Mouse (Mus musculus): Measurements from ENCODE around the gene Ttc30a1.
"Not testable (repeated sequence)": the region's sequence is repeated elsewhere in the genome, so short reads cannot be mapped to it uniquely, and the experiment has no call there.

Gene Ttc30a1

GRCm38 (mm10) chr2:75982626-75983025 lies 859 bp upstream of the Ttc30a1 start:
- no peak for DNase-seq (ENCODE audit: low read depth)

DNA sequence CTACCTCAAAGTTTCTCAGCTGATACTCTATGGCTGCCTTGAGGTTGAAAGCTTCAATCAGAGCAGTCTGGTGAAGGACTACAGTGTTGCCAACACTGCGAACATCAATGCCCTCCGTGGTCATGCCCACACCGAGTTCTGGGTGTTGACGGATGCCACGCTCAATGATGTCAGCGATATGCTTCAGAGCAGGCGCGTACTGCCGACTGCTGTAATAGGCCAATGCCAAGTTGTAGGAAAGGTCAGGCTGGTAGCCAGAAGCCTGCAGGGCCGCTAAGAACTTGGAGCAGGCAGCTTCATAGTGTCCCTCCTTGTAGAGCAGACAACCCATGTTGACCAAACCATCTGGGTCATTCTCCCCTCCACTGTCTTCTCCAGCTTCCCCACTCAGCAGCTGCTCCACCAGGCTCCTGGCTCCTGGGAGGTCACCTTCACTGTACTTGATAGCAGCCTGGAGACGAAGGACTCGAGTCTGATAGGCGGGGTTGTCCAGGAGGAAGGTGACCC lies 781 bp downstream of the Ttc30a1 start:
- DNase-seq (ENCODE audit: low read depth): not testable (repeated sequence)

DNA sequence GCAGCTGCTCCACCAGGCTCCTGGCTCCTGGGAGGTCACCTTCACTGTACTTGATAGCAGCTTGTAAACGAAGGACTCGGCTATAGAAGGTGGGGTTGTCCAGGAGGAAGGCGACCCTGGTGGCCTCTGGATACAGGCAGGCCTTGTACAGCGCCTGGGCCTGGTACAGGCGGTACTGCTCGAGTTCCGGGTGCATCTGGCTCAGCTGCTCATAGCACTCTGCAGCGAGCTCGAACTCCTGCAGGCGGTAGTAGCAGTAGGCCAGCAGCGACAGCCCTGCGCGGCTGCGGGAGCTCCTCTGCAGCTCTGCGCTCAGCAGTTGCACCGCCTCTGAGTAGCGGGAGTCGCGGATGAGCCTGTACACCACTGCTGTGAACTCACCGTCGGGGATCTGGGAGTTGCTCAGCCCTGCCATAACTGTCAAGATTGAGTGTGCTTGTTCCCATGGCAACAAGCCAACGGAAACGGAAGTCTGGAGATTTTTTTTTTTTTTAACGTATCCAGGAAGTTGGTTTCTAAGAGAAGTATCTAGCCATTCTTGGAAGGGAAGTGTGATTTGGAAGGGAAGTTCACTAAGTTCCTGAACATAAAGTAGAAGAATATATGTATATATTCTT lies 3.9 kb downstream of the Ttc30a1 start, which contains the start of gene Ttc30a2:
TSS of gene Ttc30a2 (minus strand) at position 419 of the 617 bp plus-strand sequence.
- DNase-seq (ENCODE audit: low read depth): not testable (repeated sequence)

DNA sequence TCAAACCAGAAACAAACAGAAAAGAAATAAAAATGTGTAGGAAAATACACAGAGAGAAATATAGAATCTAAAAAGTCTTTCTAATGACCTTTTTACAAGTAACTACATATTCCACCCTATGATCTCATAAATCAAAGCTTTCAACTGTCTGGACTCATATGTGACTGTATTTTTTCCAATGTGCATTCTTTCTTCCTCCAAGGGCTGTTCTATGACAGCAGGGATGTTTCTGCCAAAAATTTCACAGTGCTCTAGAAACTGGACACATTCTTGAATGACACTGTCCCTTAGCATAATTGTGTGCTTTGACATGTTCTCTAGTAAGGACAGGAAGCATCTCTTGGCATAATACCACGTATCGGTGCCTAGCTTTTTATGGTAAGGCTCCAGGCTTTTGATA lies 5.7 kb downstream of the Ttc30a1 start:
- not testable (repeated sequence) for DNase-seq (ENCODE audit: low read depth)

- no peak for DNase-seq (ENCODE audit: low read depth)
Measured at GRCm38 (mm10) chr2:75974131-75974530, 7.6 kb downstream of the Ttc30a1 start.

GRCm38 (mm10) chr2:75964972-75965371 lies 16.8 kb downstream of the Ttc30a1 start:
- peak; percentile 77 for DNase-seq (ENCODE audit: low read depth)

GRCm38 (mm10) chr2:75964512-75964911 lies 17.3 kb downstream of the Ttc30a1 start:
- peak; percentile 35 for DNase-seq (ENCODE audit: low read depth)

- DNase-seq (ENCODE audit: low read depth): no peak
Measured at GRCm38 (mm10) chr2:75964051-75964450, 17.7 kb downstream of the Ttc30a1 start.

DNA sequence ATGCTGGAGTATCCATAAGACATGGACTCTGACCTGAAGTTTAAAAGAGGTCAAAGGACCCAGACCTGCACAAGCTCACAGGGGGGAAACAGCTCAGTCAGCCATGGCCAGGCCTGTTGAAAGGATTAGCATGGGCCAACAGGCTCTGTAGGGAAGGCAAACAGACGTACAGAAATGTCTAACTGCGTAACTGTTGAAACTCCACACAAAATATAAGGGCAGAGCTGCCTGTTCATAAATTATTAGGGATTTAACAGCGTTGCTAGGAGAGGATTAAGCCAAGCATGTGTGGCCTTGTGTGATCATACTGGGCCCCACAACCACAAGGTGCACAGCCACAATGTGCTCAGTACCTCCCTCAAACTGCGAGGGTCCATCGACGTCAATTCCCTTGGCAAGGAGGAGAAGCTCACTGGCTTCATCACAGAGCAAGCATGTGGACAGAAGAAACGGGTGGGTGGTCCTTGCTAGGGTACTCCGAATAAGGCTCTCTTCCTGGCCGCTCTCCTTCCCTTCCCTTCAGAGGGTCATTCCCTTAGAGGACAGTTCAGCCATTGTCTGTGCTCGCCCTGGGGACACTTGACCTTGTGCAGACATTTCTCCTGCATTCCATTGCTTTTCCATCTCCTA lies 18.4 kb downstream of the Ttc30a1 start:
- DNase-seq (ENCODE audit: low read depth): no peak

- DNase-seq (ENCODE audit: low read depth): no peak
Measured at GRCm38 (mm10) chr2:75960366-75961330, 21.1 kb downstream of the Ttc30a1 start.

- no peak for DNase-seq (ENCODE audit: low read depth)
Measured at GRCm38 (mm10) chr2:75959850-75960365, 21.9 kb downstream of the Ttc30a1 start.

- DNase-seq (ENCODE audit: low read depth): no peak
Measured at GRCm38 (mm10) chr2:75959183-75959849, 22.5 kb downstream of the Ttc30a1 start.

DNA sequence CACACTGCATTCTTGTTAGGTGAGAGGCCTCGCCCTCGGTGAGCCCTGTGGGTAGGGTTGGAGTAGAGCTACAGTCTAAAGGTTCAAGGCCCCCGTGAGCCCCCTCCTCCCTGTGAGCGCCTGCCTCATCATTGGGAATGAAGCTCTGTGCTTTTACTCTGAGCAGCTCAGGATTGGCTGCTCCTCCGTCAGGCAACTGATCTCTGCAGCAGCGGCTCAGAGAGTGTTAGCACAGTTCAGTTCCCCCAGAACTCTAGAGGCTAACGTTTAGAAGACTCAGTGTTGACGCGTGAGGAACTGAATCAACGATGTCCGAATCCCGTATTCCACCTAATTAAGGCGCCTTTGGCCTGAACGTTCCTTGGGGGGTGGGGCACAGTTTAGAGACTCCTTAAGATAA lies 26.1 kb downstream of the Ttc30a1 start:
- no peak for DNase-seq (ENCODE audit: low read depth)

DNA sequence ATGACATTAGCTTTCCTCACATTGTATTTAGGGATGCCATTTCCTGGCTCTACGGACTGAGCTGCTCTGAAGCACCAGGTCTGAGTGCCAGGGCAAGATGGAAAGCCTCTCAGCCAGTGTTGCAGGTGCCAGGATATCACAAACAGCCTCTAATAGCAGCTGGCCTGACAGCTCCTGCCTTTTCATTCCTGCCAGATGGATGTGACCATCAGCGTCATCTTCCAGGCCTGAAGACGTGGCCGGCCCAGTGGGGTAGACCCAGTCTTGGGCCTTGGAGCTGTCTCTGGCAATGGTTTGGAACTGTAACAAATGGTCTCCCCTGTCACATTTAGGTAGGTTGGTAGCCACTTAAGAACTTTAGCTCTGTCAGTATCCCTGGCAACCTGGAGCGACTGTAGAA lies 28.4 kb downstream of the Ttc30a1 start:
- no peak for DNase-seq (ENCODE audit: low read depth)

DNA sequence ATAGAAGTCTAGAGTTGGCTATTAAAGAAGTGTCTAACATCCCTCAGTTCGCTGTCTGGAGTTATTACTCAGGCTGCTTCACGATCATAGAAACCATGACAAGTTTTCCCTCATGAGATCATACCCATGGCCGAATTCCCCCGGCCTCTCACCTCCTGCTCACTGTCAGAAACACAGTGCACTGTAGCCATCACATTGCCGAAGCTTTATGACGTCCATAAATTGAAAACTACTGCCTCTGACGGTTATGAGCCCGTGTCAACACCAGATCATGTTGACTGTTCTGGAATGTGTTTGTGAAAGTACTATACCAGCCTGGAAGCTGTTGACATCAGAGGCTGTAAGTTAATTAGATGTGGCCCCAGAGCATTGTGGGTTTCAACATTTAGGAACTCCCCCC lies 31.1 kb downstream of the Ttc30a1 start:
- DNase-seq (ENCODE audit: low read depth): no peak

DNA sequence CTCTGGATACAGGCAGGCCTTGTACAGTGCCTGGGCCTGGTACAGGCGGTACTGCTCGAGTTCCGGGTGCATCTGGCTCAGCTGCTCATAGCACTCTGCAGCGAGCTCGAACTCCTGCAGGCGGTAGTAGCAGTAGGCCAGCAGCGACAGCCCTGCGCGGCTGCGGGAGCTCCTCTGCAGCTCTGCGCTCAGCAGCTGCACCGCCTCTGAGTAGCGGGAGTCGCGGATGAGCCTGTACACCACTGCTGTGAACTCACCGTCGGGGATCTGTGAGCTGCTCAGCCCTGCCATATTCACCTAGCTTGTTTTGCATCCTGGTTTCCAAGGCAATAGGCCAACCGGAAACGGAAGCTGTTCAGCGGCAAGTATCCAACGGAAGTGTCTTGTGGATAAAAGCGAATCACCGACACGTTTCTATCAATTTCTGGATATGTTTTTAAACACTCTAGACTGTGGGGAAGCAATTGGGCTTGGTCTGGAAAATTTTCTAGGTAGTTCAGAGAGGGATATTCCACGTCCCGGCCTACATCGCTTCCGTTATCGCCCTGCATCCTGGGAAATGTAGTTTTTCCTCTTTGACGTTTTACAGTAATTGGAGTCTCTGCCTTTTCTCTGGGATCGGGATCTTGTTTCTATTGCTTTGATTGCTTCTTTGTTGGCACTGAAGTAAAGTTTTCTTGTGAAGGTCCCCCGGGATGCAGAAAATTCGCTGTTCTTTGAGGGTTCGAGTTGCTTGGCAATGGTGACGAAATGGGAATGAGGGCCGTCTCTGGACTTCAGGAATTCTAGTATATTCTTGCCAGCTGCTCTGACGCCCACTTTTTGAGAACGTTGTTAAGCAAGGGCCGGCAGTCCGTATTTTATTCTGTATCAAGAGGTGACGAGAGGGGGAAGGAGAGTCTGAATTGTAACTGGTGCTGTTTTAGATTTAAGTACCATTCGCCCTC lies 43.4 kb downstream of the Ttc30a1 start, which contains the start of gene Ttc30b:
TSS of gene Ttc30b (minus strand) at position 469 of the 947 bp plus-strand sequence.
- DNase-seq (ENCODE audit: low read depth): peak; percentile 63

DNA sequence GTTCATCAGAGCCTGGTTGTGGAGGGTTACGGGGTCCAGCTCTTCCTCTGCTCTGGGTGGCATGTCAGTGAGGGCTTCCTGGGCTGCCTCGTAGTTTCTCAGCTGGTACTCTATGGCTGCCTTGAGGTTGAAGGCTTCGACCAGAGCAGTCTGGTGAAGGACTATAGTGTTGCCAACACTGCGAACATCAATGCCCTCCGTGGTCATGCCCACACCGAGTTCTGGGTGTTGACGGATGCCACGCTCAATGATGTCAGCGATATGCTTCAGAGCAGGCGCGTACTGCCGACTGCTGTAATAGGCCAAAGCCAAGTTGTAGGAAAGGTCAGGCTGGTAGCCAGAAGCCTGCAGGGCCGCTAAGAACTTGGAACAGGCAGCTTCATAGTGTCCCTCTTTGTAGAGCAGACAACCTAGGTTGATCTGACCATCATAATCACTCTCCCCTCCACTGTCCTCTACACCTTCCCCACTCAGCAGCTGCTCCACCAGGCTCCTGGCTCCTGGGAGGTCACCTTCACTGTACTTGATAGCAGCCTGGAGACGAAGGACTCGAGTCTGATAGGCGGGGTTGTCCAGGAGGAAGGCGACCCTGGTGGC lies 44.1 kb downstream of the Ttc30a1 start:
- not testable (repeated sequence) for DNase-seq (ENCODE audit: low read depth)

GRCm38 (mm10) chr2:75936685-75937084 lies 45.1 kb downstream of the Ttc30a1 start:
- DNase-seq (ENCODE audit: low read depth): not testable (repeated sequence)

- no peak for DNase-seq (ENCODE audit: low read depth)
Measured at GRCm38 (mm10) chr2:75933541-75933940, 48.2 kb downstream of the Ttc30a1 start.

- DNase-seq (ENCODE audit: low read depth): no peak
Measured at GRCm38 (mm10) chr2:75930941-75931340, 50.8 kb downstream of the Ttc30a1 start.
